Mouse (Mus musculus) neural tube, embryonic 11.5 days (tissue): ENCODE measurements at regions not wholly inside any gene's neighbourhood (a gene's known extent, or its start where the extent isn't known, plus 50 kb on each side); places are given as distances from the start of the nearest gene placed in this dataset.

Source experiments
- ATAC-seq: fragments of 200-750 bp; cut with Nextera tagmentation; 2 replicates; pipeline ENCODE4 v1.8.0; 2017; ENCODE audit warnings: moderate number of reproducible peaks, mild to moderate bottlenecking, moderate TSS enrichment, moderate library complexity; ENCODE audit not compliant: insufficient read depth, low FRiP score, low TSS enrichment
- DNase-seq: peaks from one replicate; pipeline ENCODE4 v3.0.0-alpha.2; 2015; ENCODE audit warnings: low spot score
- H3K27ac ChIP-seq: fragments of 300-500 bp; sonication (generic); 2 replicates; pipeline ENCODE4 v1.5.1; 2014; ENCODE audit warnings: low read depth, mild to moderate bottlenecking, low read length
- H3K27me3 ChIP-seq: fragments of 300-500 bp; sonication (generic); 2 replicates; pipeline ENCODE4 v1.6.1; 2014; ENCODE audit warnings: mild to moderate bottlenecking, low read length, mixed read lengths; ENCODE audit not compliant: control insufficient read depth, insufficient read depth
- H3K36me3 ChIP-seq: fragments of 300-500 bp; sonication (generic); 2 replicates; pipeline ENCODE4 v1.6.1; 2014; ENCODE audit warnings: mild to moderate bottlenecking, low read length, moderate library complexity, mixed read lengths; ENCODE audit not compliant: control insufficient read depth, insufficient read depth
- H3K4me1 ChIP-seq: fragments of 300-500 bp; sonication (generic); 2 replicates; pipeline ENCODE4 v1.6.1; 2014; ENCODE audit warnings: low read length, mixed read lengths; ENCODE audit not compliant: control insufficient read depth, insufficient read depth
- H3K4me2 ChIP-seq: fragments of 300-500 bp; sonication (generic); 2 replicates; pipeline ENCODE4 v1.6.1; 2014; ENCODE audit warnings: low read depth, mild to moderate bottlenecking, moderate library complexity
- H3K4me3 ChIP-seq: fragments of 300-500 bp; sonication (generic); 2 replicates; pipeline ENCODE4 v1.5.1; 2014; ENCODE audit warnings: low read depth, low read length
- H3K9ac ChIP-seq: fragments of 300-500 bp; sonication (generic); 2 replicates; pipeline ENCODE4 v1.6.1; 2014; ENCODE audit warnings: mild to moderate bottlenecking, low read length
- H3K9me3 ChIP-seq: fragments of 300-500 bp; sonication (generic); 2 replicates; pipeline ENCODE4 v1.6.1; 2016; ENCODE audit warnings: low read length; ENCODE audit not compliant: control insufficient read depth
- WGBS: fragments of 180-500 bp; shearing (Covaris S2); extraction: QIAGEN DNeasy Blood & Tissue Kit; methylation state at CpG from one replicate; pipeline ENCODE4 v1.1.7; 2014; 5-methylcytosine and 5-hydroxymethylcytosine counted together

GRCm38 (mm10) chr1:194226550-194227160 lies 391.4 kb upstream of the Plxna2 start:
- 0 out of 2 replicates have a peak overlapping the region, but pooled peaks have one; percentile 12 for H3K9ac ChIP-seq
- DNase-seq (peak; percentile 64), ATAC-seq (peak; percentile 74)
- H3K27me3 ChIP-seq, result no peaks in the 10 kb centered on the region
- no peak overlapping the region for H3K4me3 ChIP-seq
- H3K36me3 ChIP-seq, result no peaks in the 10 kb centered on the region
- H3K27ac ChIP-seq, result peak overlapping the region; percentile 74
- H3K4me1 ChIP-seq, result peaks cover 7% of the 10 kb centered on the region
- no peaks in the 10 kb centered on the region for H3K9me3 ChIP-seq
- WGBS, result 30% methylated on average over 6 of the region's 6 CpGs
- no peak overlapping the region for H3K4me2 ChIP-seq

- Histone ChIP-seq H3K36me3 (no peaks in the 10 kb centered on the region), H3K27me3 (no peaks in the 10 kb centered on the region), H3K4me3 (no peak overlapping the region), H3K27ac (no peak overlapping the region), H3K9ac (no peak overlapping the region), H3K4me2 (no peak overlapping the region), H3K4me1 (peaks cover 7% of the 10 kb centered on the region), H3K9me3 (no peaks in the 10 kb centered on the region)
- 16% methylated on average over 1 of the region's 1 CpGs for WGBS
- ATAC-seq (no peak), DNase-seq (no peak)
Observed at GRCm38 (mm10) chr1:194225786-194226185, 392.2 kb upstream of the Plxna2 start.

- ATAC-seq (no peak), DNase-seq (peak; percentile 16)
- Histone ChIP-seq H3K27ac (0 out of 2 replicates have a peak overlapping the region, but pooled peaks have one; percentile 15), H3K36me3 (no peaks in the 10 kb centered on the region), H3K27me3 (no peaks in the 10 kb centered on the region), H3K9me3 (no peaks in the 10 kb centered on the region), H3K4me3 (no peak overlapping the region), H3K4me1 (peaks cover 7% of the 10 kb centered on the region), H3K9ac (no peak overlapping the region), H3K4me2 (no peak overlapping the region)
- WGBS, result 75% methylated on average over 1 of the region's 1 CpGs
Observed at GRCm38 (mm10) chr1:194224046-194224445, 394.0 kb upstream of the Plxna2 start.

- H3K36me3 ChIP-seq, result no peaks in the 10 kb centered on the region
- H3K9ac ChIP-seq, result no peak overlapping the region
- H3K4me2 ChIP-seq, result no peak overlapping the region
- H3K27me3 ChIP-seq, result no peaks in the 10 kb centered on the region
- no peak overlapping the region for H3K4me3 ChIP-seq
- DNase-seq (peak; percentile 32), ATAC-seq (no peak)
- H3K4me1 ChIP-seq, result peaks cover 7% of the 10 kb centered on the region
- peak overlapping the region; percentile 15; the same call in 1 of the 2 replicates for H3K27ac ChIP-seq
- 46% methylated on average over 2 of the region's 2 CpGs for WGBS
- no peaks in the 10 kb centered on the region for H3K9me3 ChIP-seq
Observed at GRCm38 (mm10) chr1:194223610-194224009, 394.4 kb upstream of the Plxna2 start.

GRCm38 (mm10) chr1:194223015-194223414 lies 395.0 kb upstream of the Plxna2 start:
- Histone ChIP-seq H3K4me1 (peaks cover 7% of the 10 kb centered on the region), H3K27me3 (no peaks in the 10 kb centered on the region), H3K4me3 (no peak overlapping the region), H3K9ac (no peak overlapping the region), H3K27ac (peak overlapping the region; percentile 15; the same call in 1 of the 2 replicates), H3K4me2 (no peak overlapping the region), H3K9me3 (no peaks in the 10 kb centered on the region), H3K36me3 (no peaks in the 10 kb centered on the region)
- 2% methylated on average over 9 of the region's 9 CpGs for WGBS
- DNase-seq (peak; percentile 89), ATAC-seq (peak; percentile 76)

- ATAC-seq (peak; percentile 75), DNase-seq (peak; percentile 32)
- Histone ChIP-seq H3K4me3 (no peak overlapping the region), H3K27me3 (no peaks in the 10 kb centered on the region), H3K9me3 (no peaks in the 10 kb centered on the region), H3K27ac (peak overlapping the region; percentile 14; the same call in 1 of the 2 replicates), H3K4me1 (no peaks in the 10 kb centered on the region; the same call in 1 of the 2 replicates), H3K9ac (no peak overlapping the region; the same call in 1 of the 2 replicates), H3K4me2 (0 out of 2 replicates have a peak overlapping the region, but pooled peaks have one; percentile 5), H3K36me3 (no peaks in the 10 kb centered on the region)
- WGBS, result 53% methylated on average over 14 of the region's 14 CpGs
Observed at GRCm38 (mm10) chr1:194208034-194209000, 409.7 kb upstream of the Plxna2 start.

GRCm38 (mm10) chr1:194197516-194197915 lies 420.5 kb upstream of the Plxna2 start:
- no peak for ATAC-seq

GRCm38 (mm10) chr1:194182293-194182692 lies 435.7 kb upstream of the Plxna2 start:
- no peak overlapping the region for H3K4me3 ChIP-seq
- H3K4me2 ChIP-seq, result no peak overlapping the region
- no peaks in the 10 kb centered on the region for H3K27me3 ChIP-seq
- H3K4me1 ChIP-seq, result no peaks in the 10 kb centered on the region
- 95% methylated on average over 2 of the region's 2 CpGs for WGBS
- no peaks in the 10 kb centered on the region for H3K36me3 ChIP-seq
- DNase-seq (no peak), ATAC-seq (no peak)
- no peak overlapping the region for H3K27ac ChIP-seq
- H3K9ac ChIP-seq, result no peak overlapping the region
- H3K9me3 ChIP-seq, result no peaks in the 10 kb centered on the region

More at GRCm38 (mm10) chr1:194197516-194197915, 420.5 kb upstream of the Plxna2 start:
- Histone ChIP-seq H3K36me3 (no peaks in the 10 kb centered on the region), H3K4me1 (no peaks in the 10 kb centered on the region), H3K9me3 (no peaks in the 10 kb centered on the region), H3K9ac (no peak overlapping the region), H3K4me3 (no peak overlapping the region), H3K27ac (no peak overlapping the region), H3K27me3 (no peaks in the 10 kb centered on the region), H3K4me2 (no peak overlapping the region)
- WGBS, result 63% methylated on average over 2 of the region's 2 CpGs
- no peak for DNase-seq
